Mouse (Mus musculus): ENCODE measurements around the gene Rela.

Rela gene

GRCm38 (mm10) chr19:5637069-5638047 lies at the start of gene Rela:
Gene Rela, plus strand, starts transcription at chr19:5637483.
- peak; percentile 77 for DNase-seq (ENCODE audit: low read depth, low spot score)

GRCm38 (mm10) chr19:5589159-5589558 lies 48.1 kb upstream of the Rela start:
- DNase-seq (ENCODE audit: low read depth, low spot score): no peak

GRCm38 (mm10) chr19:5591888-5592287 lies 45.4 kb upstream of the Rela start:
- no peak for DNase-seq (ENCODE audit: low read depth, low spot score)

- DNase-seq (ENCODE audit: low read depth, low spot score): no peak
These were observed 38.1 kb upstream of the Rela start for GRCm38 (mm10) chr19:5599224-5599623.

- DNase-seq (ENCODE audit: low read depth, low spot score): peak; percentile 67
These were observed 35.3 kb upstream of the Rela start, which contains the start of gene Rnaseh2c for GRCm38 (mm10) chr19:5601752-5602541. Gene Rnaseh2c, plus strand, starts transcription at chr19:5601873.

- no peak for DNase-seq (ENCODE audit: low read depth, low spot score)
These were observed 33.6 kb upstream of the Rela start for GRCm38 (mm10) chr19:5603664-5604063.

- DNase-seq (ENCODE audit: low read depth, low spot score): no peak
These were observed 32.2 kb upstream of the Rela start for GRCm38 (mm10) chr19:5605126-5605525.

- DNase-seq (ENCODE audit: low read depth, low spot score): no peak
These were observed 31.1 kb upstream of the Rela start for GRCm38 (mm10) chr19:5606196-5606595.

- DNase-seq (ENCODE audit: low read depth, low spot score): no peak
These were observed 29.4 kb upstream of the Rela start for GRCm38 (mm10) chr19:5607705-5608410.

- no peak for DNase-seq (ENCODE audit: low read depth, low spot score)
These were observed 28.6 kb upstream of the Rela start for GRCm38 (mm10) chr19:5608707-5609106.

- DNase-seq (ENCODE audit: low read depth, low spot score): no peak
These were observed 28.1 kb upstream of the Rela start for GRCm38 (mm10) chr19:5609171-5609546.

- DNase-seq (ENCODE audit: low read depth, low spot score): peak; percentile 92
These were observed 27.5 kb upstream of the Rela start, which contains the start of gene Kat5 for GRCm38 (mm10) chr19:5609547-5610404. Gene Kat5, minus strand, starts transcription at chr19:5610237.

- DNase-seq (ENCODE audit: low read depth, low spot score): no peak
These were observed 25.3 kb upstream of the Rela start for GRCm38 (mm10) chr19:5611973-5612372.

- no peak for DNase-seq (ENCODE audit: low read depth, low spot score)
These were observed 24.4 kb upstream of the Rela start for GRCm38 (mm10) chr19:5612762-5613411.

- no peak for DNase-seq (ENCODE audit: low read depth, low spot score)
These were observed 22.3 kb upstream of the Rela start for GRCm38 (mm10) chr19:5614953-5615352.

GRCm38 (mm10) chr19:5620007-5620406 lies 17.3 kb upstream of the Rela start:
- DNase-seq (ENCODE audit: low read depth, low spot score): no peak

GRCm38 (mm10) chr19:5621884-5622283 lies 15.4 kb upstream of the Rela start:
- no peak for DNase-seq (ENCODE audit: low read depth, low spot score)

- DNase-seq (ENCODE audit: low read depth, low spot score): no peak
These were observed 12.0 kb upstream of the Rela start for GRCm38 (mm10) chr19:5625311-5625710.

- no peak for DNase-seq (ENCODE audit: low read depth, low spot score)
These were observed 7.4 kb upstream of the Rela start for GRCm38 (mm10) chr19:5629907-5630306.

GRCm38 (mm10) chr19:5632120-5632519 lies 5.2 kb upstream of the Rela start:
- DNase-seq (ENCODE audit: low read depth, low spot score): no peak
